Mouse (Mus musculus) thymus, postnatal 0 days (tissue): ENCODE results near the gene Barx1. TPM values are rescaled to one million over a fixed set of nuclear protein-coding genes. Genes with fewer than 3 reads are reported as not detected.

Experiments used
- DNase-seq: peaks from one replicate; pipeline ENCODE4 v3.0.0-alpha.2; 2015; ENCODE audit warnings: low spot score
- polyA plus RNA-seq: library from polyadenylated mRNA; unstranded; fragments of >200 nt; fragmentation: Nextera tagmentation; extraction: Ambion mirVana; gene quantifications from 2 replicates; pipeline ENCODE4 v1.2.1, GENCODE M21; 2015

The Barx1 gene
- polyA plus RNA-seq, 1 experiment from 2014 or later, result 0.38 TPM

- no peak for DNase-seq
These were observed 2.5 kb upstream of the Barx1 start for GRCm38 (mm10) chr13:48660221-48660734.

GRCm38 (mm10) chr13:48660741-48661140 is 2.1 kb upstream of the Barx1 start:
- no peak for DNase-seq

- no peak for DNase-seq
These were observed 1.2 kb upstream of the Barx1 start for GRCm38 (mm10) chr13:48661561-48661960.

GRCm38 (mm10) chr13:48663211-48663987 is 601 bp downstream of the Barx1 start:
- DNase-seq, result no peak

- no peak for DNase-seq
These were observed 1.2 kb downstream of the Barx1 start for GRCm38 (mm10) chr13:48663988-48664339.

GRCm38 (mm10) chr13:48664916-48665655 is 2.3 kb downstream of the Barx1 start:
- DNase-seq, result no peak

GRCm38 (mm10) chr13:48665656-48666597 is 3.1 kb downstream of the Barx1 start:
- DNase-seq, result no peak

- no peak for DNase-seq
These were observed 4.7 kb downstream of the Barx1 start for GRCm38 (mm10) chr13:48667461-48667860.

- DNase-seq, result no peak
These were observed 5.5 kb downstream of the Barx1 start for GRCm38 (mm10) chr13:48668091-48668975.

GRCm38 (mm10) chr13:48668976-48669534 is 6.3 kb downstream of the Barx1 start:
- no peak for DNase-seq

- DNase-seq, result no peak
These were observed 9.6 kb downstream of the Barx1 start for GRCm38 (mm10) chr13:48672312-48672840.

GRCm38 (mm10) chr13:48674609-48675008 is 11.8 kb downstream of the Barx1 start:
- DNase-seq, result no peak

- no peak for DNase-seq
These were observed 16.6 kb downstream of the Barx1 start for GRCm38 (mm10) chr13:48679351-48679750.

GRCm38 (mm10) chr13:48686666-48687065 is 23.9 kb downstream of the Barx1 start:
- DNase-seq, result no peak

- no peak for DNase-seq
These were observed 29.2 kb downstream of the Barx1 start for GRCm38 (mm10) chr13:48691991-48692390.

GRCm38 (mm10) chr13:48694090-48695064 is 31.6 kb downstream of the Barx1 start:
- DNase-seq, result no peak

- no peak for DNase-seq
These were observed 43.7 kb downstream of the Barx1 start for GRCm38 (mm10) chr13:48706385-48706951.

- DNase-seq, result no peak
These were observed 49.9 kb downstream of the Barx1 start for GRCm38 (mm10) chr13:48712675-48713074.
